Mouse (Mus musculus) small intestine, adult 2 months (tissue): ENCODE results near the gene Pzp.

Experiments used
- CTCF ChIP-seq: fragments of 200-500 bp; IDR thresholded peaks from 2 replicates; pipeline ENCODE4 v1.5.1; 2012; ENCODE audit warnings: low read depth, mild to moderate bottlenecking, control low read depth, inconsistent platforms, low read length, moderate library complexity, mixed read lengths; ENCODE audit not compliant: insufficient replicate concordance, insufficient read length; ENCODE audit errors: extremely low read depth
- POLR2A ChIP-seq: fragments of 200-500 bp; IDR thresholded peaks from 2 replicates; pipeline ENCODE4 v1.6.1; 2012; ENCODE audit warnings: low read depth, mild to moderate bottlenecking, control low read depth, inconsistent platforms, low read length, moderate library complexity

DNA sequence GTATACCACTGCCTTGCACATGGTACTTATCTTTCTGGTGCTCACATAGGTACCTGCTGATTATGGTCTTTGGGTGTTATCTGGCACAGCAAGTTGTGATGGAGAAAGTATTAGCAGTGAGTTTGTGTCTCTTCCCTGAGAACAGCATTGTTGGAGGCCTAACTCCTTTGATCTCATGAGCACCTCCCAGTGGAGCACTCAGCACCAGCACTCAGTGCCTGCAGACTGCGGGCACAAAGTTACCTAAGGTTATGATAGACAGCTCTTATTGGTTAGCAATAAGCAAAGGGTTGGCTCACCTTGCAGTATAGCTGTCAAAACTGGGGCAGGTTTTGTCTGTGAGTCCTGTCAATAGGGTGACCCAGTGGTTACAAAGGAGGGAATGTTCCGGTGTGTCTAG, 86.3 kb downstream of the Pzp start:
- no peak for TF ChIP-seq CTCF
- TF ChIP-seq POLR2A = no peak
